Mouse (Mus musculus): Measurements from ENCODE around the gene Duox2.

The Duox2 gene

DNA sequence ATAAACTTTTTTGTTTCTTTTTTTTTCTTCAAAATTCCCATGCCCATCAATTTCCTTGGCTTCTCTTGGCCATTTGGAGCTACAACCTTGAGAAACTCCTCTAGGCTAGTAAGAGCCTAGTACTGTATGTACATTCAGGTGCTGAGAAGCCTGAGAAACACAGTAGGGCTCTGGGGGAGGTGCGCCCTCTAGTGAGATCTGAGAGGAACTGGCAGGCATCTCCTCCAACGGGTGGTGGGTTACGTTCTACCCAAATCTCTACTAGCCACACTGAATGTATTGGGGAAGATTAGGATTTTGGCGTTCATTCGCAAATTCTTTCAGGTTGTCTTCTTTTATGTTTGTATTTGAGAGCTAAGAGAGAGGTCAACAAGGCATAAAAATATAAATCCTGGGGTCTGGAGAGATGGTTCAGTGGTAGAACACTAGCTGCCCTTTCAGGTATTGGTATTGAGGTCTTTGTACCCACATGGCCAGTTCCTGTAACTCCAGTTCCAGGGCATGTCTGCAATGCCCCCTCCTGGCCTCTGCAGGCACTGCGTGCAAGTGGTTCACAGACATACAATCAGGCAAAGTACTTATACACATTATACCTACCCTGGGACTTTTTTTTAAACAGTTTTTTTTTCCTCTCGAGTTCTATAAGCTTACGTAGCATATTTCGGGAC, 4.5 kb upstream of the Duox2 start:
- peak in 1 of 2 experiments; percentile 30 for DNase-seq (ENCODE audit: low spot score in 2 of 2)

DNA sequence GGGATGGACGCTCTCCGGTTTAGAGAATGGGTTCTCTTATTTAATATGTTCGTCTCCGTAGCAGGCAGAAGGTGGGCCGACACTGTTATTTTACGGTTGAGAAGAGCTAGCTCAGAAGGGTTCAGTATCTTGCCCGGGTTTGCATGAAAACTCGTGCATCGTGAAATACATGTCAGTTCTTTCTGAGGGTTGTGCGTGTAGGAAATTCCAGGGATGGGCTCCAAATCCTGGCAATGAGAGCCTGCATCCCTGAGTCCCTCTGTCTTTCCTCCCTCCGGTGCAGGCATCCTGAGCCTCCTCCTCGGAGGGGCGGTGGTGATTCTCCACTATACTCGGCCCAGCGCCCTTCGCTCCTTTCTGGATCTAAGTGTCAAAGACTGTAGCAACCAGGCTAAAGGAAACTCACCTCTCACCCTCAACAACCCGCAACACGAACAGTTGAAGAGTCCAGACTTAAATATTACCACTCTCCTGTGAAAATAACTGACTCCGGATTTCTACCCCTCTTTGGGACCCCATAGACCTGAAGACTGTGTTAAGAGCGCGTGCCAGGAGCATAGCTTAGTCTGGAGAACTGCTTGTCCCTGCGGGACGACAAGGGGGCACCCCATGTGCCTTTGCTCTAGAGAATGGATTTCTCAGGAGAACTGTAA, 3.8 kb upstream of the Duox2 start:
- DNase-seq (ENCODE audit: low spot score in 2 of 2): no peak

DNA sequence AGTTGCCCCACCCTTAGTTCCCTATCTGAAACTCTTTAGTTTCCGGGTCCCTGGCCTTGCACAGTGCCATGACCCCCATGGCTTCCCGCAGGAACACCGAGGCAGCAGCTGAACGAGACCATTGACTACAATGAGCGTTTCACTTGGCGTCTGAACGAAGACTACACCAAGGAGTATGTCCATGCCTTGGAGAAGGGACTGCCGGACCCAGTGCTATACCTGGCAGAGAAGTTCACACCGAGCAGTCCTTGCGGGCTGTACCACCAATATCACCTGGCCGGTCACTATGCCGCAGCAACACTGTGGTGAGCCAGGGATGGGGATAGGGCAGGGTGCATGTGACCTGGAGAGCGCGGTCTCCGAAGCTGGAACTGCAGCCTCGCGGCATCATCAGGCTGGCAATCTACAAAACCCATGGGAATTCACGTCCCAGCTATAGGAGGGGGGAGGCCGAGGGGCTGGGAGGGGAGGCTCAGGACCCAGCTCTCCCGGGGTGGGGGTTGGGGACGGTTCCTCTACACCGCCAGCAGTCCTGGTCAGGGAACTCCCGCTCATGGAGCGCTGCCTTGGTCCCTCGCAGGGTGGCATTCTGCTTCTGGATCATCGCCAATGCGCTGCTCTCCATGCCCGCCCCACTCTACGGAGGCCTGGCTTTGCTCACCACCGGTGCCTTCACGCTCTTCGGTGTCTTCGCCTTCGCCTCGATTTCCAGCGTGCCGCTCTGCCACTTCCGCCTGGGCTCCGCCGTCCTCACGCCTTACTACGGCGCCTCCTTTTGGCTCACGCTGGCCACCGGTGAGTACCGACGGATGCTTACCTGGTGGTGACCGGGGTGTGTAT, 3.1 kb upstream of the Duox2 start:
- no peak for DNase-seq (ENCODE audit: low spot score in 2 of 2)

DNA sequence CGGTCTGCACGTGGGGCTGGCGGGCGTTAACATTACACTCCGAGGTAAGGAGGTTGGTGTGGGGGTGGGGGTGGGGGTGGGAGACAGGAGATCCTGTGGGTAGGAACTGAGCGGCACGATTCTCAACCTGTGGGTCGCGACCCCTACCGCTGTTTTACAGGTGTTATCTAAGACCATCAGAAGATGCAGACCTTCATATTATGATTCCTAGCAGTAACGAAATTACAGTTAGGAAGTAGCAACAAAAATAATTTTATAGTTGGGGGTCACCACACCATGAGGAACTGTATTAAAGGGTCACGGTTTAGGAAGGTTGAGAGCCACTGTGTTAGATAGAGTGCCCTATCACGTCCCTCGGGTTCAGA, 2.4 kb upstream of the Duox2 start:
- no peak for DNase-seq (ENCODE audit: low spot score in 2 of 2)

DNA sequence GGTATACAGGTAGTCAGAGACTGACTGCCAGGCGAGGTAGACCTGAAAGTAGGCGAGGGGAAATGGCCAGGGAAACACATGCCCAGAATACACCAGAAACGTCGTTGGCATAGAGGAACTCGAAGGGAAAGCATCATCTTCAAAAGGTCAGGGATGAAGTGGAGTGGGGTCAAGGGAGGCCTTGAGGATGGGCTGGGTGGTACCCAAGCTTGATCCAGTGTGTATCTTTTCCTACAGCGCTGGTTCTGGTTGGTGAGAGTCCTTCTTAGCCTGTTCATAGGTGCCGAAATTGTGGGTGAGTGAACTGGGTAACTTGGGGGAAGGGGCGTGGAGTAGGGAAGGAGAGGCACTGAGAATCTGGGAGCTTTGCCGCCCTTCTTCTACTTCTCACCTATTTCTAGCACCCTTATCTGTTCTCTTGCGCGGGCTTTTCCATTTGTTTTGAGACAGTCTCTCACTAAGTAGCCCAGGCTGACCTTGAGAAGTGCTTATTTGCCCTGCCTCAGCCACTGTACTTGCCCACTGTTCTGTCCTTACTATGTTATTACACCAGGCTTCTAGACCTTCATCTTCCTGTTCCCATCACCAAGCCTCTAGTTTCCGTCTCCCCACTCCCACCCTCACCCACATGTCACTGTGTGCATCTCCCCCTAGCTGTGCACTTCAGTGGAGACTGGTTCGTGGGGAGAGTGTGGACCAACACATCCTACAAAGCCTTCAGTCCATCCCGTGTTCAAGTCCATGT, 1.8 kb upstream of the Duox2 start:
- DNase-seq (ENCODE audit: low spot score in 2 of 2): no peak

DNA sequence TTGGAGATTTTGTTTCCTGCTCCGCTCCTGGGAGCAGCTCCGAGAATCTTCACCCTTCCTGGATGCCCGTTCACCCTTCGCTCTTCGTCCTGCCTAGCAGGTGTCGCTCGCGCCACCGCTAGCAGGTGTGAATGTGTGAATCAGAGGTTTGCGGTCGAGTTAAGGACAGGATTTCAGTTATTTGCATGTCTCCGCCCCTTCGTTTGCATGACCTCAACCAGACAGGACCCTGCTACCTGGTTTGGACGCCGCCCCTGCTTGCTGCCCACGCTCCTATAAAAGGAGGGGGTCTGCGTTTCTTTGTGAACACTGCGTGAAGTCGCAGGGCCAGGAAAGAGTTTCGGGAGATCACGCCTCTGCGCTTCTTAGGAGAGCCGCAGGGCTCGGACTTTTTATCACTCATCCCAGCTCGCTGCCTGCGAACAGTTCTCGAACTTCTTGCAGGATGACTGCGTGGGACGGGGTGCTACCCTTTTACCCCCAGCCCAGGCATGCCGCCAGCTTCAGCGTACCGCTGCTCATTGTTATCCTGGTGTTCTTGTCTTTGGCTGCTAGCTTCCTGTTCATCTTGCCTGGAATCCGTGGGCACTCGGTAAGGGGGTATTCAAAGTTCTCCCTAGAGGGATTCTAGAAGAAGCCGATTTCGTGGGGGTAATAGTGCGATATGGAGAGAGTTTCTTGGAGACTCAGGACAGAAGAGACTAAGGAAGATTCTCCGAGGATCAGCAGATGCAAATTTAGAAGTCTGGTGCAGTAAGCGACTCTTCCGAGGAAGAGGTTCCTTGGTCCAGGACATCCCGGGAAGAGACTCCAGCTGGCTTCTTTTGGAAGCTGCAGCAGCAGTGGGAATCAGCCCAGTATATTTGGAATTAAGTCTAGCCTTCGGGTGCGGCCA, 594 bp upstream of the Duox2 start, which contains the start of gene Duoxa2:
TSS of gene Duoxa2 (plus strand) at position 305 of the 895 bp plus-strand sequence.
- no peak for DNase-seq (ENCODE audit: low spot score in 2 of 2)

DNA sequence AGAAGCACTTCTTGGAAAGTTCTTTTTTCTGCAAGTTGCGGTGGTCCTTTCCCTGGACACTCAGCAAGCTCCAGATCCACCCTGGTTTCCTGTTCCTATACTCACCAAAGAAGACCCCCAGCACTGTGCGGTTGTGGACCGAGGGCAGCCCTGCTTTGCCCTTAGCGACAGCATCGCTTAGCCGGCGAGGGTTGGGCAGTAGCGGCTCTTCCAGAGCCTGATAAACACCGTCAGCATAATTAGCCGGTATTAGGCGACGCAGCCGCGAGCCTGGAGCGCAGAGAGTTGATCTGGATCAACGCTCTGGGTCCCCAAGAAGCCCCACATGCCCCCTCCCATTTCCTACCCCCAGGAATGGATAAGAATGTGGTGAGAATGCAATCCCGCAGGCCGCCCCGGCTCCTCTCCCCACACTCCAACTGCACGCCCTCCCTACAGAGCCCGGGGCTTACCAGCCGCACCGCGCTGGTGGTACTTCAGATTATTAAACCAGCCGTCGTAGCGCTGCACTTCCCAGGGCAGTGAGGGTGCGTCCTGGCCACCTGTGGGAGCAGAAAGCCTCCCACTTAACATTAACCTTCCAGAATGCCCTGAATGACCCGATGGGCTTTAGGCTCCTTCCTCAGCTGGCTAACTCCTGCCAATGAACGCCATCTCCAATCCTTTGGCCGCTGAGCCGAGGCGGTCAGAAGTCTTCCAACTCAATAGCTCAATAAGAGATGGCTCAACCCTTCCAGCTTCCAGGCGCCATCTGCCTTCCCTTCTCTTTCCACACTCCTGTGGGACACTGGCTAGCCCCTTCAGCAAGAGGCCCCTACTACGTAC, 766 bp downstream of the Duox2 start:
- DNase-seq (ENCODE audit: low spot score in 2 of 2): no peak

DNA sequence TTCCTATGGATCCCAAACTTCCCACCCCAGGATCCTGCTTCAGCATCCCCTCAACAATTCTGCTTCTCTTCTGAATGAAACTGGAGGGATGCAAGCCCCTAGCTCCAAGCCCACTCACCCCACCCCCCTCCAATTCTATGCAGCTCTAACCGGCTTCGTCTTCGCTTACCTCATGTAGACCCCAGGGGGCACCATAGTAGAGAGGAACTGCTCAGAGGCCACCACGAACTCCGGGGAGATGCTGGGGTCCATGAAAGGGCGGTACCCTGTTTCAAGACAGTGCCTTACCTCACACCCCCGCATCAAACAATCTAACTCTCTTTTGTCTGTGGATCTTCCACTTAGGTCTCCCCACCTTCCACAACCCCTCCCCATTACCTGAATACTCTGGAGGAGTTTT, 3.3 kb downstream of the Duox2 start:
- DNase-seq (ENCODE audit: low spot score in 2 of 2): no peak

DNA sequence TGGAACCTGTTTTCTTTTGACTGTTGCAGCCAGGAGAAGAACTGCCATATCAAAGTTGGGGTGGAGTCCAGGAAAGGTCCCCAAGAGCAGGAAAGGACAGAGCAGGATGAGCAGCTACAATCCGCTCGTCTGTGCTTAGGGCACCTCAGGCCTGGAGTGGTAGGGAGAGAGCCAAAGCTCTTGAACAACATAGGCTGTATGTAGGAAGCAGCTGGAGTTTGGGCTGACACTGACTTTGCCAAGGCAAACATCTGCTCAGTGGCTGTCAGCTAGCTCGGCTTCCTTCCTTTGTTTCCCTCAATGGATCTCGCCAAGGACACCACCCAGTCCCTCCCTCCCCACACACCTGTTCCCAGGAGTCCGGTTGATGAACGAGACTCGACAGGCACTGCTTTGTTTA, 12.1 kb downstream of the Duox2 start:
- DNase-seq (ENCODE audit: low spot score in 2 of 2): no peak

DNA sequence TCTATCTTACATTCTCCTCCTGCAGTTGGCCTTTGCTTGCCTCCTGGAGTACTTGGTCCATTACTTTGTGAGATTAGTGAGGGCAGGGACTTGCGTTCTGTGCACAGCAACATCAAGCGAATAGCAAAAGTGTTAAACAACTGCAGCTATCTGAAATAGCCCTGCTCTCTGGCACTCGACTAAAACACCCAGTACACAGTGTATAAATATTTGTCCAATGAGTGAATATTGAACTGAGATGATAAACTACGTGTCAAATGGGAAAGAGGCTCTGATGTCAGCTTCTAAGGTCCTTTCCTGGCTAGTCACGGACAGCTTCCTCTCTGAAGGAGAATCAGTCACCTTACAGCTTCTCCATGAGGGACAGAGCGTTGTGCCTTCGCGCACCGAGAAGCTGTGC, 14.2 kb downstream of the Duox2 start:
- no peak for DNase-seq (ENCODE audit: low spot score in 2 of 2)

DNA sequence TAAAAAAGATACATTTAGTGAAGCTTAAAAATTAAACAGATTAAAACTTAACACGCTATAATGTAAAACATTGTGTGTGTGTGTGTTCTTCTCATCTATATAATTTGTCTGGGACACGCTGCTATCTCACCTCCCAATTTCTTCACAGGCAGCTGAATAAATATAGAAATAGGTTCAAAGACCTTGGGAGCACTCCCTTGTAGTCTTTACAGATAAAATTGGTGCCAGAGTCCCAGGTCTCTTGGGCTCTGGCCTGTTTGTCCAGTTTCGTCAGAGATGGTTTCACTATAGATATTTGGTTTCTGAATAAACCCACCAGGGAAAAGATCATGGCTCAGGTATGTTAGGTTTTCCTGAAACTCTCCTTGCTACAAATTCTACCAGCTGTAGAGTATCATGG, 19.5 kb downstream of the Duox2 start:
- DNase-seq (ENCODE audit: low spot score in 2 of 2): no peak

DNA sequence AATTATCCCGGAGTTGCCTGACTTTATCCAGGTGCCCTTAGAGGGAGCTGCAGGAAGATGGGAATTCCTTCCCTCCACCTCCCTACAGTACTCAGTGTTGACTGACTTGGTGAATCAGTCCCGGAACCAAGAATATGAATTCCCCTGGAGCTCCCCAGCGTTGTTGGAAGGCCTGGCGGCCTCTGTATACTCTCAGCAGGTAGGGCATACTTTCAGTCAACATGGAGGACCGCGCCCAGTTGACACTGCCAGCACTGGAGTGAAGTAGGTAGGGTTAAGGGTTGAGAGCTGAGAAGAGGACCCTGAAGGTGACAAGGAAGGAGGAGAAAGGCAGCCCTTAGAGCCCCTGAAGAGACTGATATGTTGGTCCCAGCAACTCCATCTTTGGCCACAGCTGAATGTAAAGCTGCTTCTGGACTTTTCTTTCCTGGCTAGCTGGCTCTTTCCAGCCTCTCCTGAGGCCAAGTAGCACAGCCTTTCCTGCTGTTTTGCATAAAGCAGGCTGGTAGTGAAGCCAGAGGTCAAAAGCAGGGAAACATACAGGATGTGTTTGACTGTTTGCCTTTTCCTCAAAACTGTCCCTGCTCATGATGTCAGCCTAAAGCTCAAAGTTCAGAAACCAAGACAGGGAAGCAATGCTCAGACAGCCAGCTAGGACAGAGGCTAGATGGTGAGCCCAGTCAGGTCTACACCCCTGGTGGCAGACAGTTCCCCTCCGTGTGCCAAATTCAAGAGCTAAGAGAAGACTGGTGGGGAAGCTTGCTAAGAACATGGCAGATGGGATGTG, 31.6 kb downstream of the Duox2 start:
- no peak for DNase-seq (ENCODE audit: low spot score in 2 of 2)

DNA sequence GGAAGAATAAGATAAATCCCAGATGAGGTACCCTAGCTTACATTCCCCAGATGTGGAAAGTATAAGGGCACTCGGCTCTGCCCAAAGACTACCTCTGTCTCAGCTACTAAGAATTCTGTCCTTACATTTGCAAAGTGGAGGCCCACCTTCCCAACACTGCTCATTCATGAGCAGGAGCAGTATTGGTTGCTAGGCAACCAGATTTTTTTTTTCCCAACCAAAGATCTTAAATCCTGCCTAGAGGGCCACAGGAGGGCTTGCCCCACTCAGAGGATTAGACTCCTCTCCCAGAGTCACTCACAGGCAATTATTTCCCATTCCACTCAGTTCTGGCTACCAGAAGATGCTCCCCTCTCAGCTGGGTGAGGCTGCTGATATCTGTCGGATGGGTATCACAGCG, 33.6 kb downstream of the Duox2 start:
- DNase-seq (ENCODE audit: low spot score in 2 of 2): no peak

DNA sequence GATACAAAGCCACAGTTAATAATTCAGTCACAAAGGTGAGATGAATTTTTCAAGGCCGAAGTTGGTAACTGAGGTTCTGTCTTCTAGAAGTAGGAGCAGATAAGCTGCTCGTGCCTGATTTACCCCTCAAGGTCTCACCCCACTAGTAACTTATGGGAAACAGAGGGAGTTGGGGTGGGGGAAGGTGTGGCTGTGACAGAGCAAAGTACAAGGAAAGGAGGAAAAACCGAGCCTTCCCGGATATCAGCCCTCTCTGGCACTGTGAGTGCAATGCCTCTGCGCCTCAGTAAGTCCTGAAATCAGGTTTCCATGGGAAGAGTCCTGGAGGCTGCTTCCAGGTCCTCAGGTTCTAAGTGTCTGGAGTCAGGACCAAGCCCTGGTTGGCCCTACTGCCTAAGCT, 37.5 kb downstream of the Duox2 start:
- no peak for DNase-seq (ENCODE audit: low spot score in 2 of 2)

DNA sequence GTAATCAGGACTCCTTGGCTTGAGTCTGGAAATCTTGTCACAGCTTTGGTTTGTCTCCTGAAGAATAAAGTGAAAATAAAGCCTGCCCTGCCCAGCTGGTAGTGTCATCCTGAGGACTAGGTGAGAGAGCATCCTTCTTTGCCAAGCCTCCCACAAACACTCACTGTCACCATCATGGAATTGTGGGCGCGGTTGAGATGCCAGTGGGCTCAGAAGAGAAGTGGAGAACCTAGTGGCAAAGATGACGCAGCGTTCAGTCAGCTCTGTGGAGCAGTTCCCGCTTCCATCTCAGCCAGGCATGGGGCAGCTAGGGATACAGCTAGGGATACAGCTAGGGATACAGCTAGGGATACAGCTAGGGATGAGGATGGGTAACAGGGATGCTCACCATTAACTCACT, 42.3 kb downstream of the Duox2 start:
- peak; percentile 17 to 20 for DNase-seq (ENCODE audit: low spot score in 2 of 2)

DNA sequence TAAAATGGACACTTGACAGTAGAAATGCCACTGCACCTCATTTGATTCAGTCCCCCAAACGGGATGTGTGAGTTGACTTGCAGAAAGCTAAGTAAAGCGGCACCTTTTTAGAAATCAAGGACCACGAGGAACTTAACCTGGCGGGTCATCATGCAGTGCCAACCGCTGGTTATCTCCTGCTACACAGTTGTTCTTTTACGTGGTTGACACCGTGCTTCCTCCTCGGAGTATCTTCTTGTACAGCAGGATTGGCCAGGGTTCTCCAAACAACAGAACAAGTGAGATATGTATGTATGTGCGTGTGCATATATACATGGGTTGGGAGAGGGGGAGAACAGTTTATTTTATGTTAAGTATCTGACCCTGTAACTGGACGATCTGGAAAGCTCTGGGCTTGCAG, 50.5 kb downstream of the Duox2 start:
- DNase-seq (ENCODE audit: low spot score in 2 of 2): no peak

DNA sequence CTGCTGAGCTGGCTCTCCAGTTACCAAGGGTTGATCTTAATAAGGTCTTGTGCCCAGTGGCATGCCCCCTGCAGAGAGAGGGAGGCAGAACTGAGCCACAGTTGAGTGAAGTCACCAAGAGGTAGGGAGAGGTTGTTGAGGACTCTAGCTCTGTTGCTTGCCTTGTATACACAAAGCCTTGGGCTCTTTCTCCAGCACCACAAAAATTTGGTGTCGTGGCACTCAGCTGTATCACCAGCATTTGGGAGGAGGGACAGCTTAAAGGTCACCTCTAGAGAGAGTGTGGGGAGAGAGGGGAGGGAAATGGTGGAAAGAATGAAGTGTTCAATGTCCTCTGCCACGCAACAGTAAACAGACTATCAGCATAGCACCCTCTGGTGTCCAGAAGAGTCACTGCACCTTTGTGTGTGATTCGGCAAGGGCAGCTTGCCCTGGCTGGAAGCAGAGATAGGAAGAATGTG, 54.5 kb downstream of the Duox2 start:
- peak; percentile 33 to 53 for DNase-seq (ENCODE audit: low spot score in 2 of 2)

DNA sequence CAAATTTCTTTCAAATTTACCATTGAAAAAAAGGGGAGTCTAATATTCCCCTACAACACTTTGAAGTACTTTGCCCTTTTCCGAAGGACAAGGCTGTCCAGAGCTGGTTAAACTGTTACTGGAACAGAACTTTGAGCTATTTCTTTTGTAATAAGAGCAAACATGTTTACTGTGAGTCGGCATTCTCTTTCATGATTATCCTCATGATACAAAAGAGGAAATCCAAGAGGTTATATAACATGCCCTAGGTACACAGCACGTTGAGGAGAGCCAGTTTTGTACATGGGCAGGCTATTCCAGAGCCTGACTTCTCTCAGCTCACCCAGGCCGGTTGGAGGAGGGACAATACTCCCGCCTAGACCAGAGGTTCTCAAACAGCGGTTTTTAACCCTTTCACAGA, 56.3 kb downstream of the Duox2 start:
- DNase-seq (ENCODE audit: low spot score in 2 of 2): no peak

DNA sequence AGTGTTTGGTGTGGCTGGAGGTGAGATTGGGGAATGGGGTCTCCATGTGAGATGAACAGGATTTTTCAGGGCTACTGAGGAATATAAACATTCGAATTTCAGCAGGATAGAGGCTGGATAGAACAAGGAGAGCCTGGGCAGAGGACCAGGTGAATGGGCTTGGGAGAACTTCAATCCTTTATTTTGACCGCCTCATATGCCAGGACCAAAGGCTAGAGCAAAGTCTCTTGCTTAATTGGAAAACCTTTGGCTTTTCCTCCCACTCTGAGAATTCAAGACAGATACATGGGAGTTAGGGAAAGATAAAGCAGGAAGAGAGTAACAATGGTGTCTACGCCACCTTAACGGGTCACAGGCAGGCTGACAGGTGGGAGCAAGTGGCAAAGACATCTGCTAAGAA, 57.0 kb downstream of the Duox2 start:
- DNase-seq (ENCODE audit: low spot score in 2 of 2): no peak
